Mouse (Mus musculus): ENCODE data around the gene Plcd3. TPM values are rescaled to one million over a fixed set of nuclear protein-coding genes. Genes with fewer than 3 reads are reported as not detected.
A peak's percentile ranks its signal among the peaks of the same experiment; 100 is the strongest.

The Plcd3 gene
- total and polyA plus RNA-seq, 2 experiments = 1.0 to 2.0 TPM

DNA sequence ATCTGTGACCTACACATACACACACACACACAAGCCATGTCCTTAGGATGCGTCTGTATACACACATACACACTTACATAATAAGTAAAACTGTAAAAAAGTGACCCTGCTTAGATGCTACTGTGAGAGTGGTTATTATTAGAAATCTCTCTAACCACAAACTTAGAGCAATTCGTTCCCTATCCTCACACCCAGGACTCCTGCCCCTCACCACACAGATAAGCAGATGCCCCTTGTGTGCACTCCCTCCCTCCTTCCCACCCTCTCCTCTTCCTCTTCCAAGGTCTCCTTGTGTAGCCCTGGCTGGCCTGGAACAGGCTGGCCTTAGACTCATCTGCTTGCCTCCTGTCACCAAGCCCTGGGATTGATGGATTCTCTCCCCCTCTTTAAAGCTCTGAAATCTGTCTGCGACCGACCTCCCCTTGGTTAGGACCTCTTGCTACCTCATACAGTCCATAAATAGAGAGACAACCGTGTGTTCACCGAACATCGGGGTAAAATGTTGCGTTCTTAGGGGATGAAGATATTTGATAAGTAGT, 34.6 kb upstream of the Plcd3 start:
- Histone ChIP-seq H3K4me3 (ENCODE audit: insufficient read depth, low read depth, low read length) (no peak overlapping the region), H3K27ac (replicated peaks; ENCODE audit: insufficient read depth, low read depth, low read length) (no peak overlapping the region), H3K27me3 (ENCODE audit: control insufficient read depth, insufficient read depth, low read length) (no peaks in the 10 kb centered on the region), H3K79me2 (ENCODE audit: control insufficient read depth, insufficient read depth, low read length) (peaks cover 9% of the 10 kb centered on the region; the same call in 1 of the 2 replicates), H3K9ac (ENCODE audit: low read depth, low read length) (no peak overlapping the region), H3K4me1 (ENCODE audit: control insufficient read depth, insufficient read depth, low read length) (peaks cover 9% of the 10 kb centered on the region), H3K36me3 (ENCODE audit: control insufficient read depth, insufficient read depth, low read length) (no peaks in the 10 kb centered on the region)
- TF ChIP-seq CTCF (IDR thresholded peaks at IDR 0.05; ENCODE audit: low read depth, low read length) = no peak
- no peak for TF ChIP-seq POLR2A (IDR thresholded peaks at IDR 0.05; ENCODE audit: extremely low read depth, insufficient read depth, low read length)
- no peak for DNase-seq (ENCODE audit: extremely low read depth, low read depth, low spot score)
- 92% methylated on average over 8 of the region's 8 CpGs for WGBS

DNA sequence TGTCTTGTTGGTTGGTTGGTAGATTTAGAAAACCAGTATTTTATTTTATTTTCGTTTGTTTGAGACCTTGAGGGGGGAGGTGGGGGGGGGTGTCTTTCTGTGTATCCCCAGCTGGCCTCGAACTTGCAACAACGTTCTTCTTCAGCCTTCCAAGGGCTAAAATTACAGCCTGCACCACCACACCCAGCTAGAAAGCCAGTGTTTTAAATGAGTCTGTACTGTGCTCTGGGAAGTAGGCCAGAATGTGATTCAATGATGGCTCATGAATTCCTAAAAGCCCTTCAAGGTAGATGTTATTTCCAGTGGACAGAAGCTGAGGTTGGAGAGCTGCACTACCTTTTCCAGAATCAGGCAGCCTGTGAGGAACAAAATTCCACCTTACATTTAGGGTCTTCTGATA, 32.8 kb upstream of the Plcd3 start:
- Histone ChIP-seq H3K79me2 (ENCODE audit: control insufficient read depth, insufficient read depth, low read length) (peaks cover 12% of the 10 kb centered on the region; the same call in 1 of the 2 replicates), H3K27me3 (ENCODE audit: control insufficient read depth, insufficient read depth, low read length) (no peaks in the 10 kb centered on the region), H3K27ac (replicated peaks; ENCODE audit: insufficient read depth, low read depth, low read length) (no peak overlapping the region), H3K4me3 (ENCODE audit: insufficient read depth, low read depth, low read length) (no peak overlapping the region), H3K4me1 (ENCODE audit: control insufficient read depth, insufficient read depth, low read length) (peaks cover 14% of the 10 kb centered on the region), H3K36me3 (ENCODE audit: control insufficient read depth, insufficient read depth, low read length) (no peaks in the 10 kb centered on the region), H3K9ac (ENCODE audit: low read depth, low read length) (no peak overlapping the region)
- no peak for DNase-seq (ENCODE audit: extremely low read depth, low read depth, low spot score)
- WGBS = 68% methylated on average over 3 of the region's 3 CpGs
- TF ChIP-seq CTCF (IDR thresholded peaks at IDR 0.05; ENCODE audit: low read depth, low read length) (no peak), POLR2A (IDR thresholded peaks at IDR 0.05; ENCODE audit: extremely low read depth, insufficient read depth, low read length) (no peak)

DNA sequence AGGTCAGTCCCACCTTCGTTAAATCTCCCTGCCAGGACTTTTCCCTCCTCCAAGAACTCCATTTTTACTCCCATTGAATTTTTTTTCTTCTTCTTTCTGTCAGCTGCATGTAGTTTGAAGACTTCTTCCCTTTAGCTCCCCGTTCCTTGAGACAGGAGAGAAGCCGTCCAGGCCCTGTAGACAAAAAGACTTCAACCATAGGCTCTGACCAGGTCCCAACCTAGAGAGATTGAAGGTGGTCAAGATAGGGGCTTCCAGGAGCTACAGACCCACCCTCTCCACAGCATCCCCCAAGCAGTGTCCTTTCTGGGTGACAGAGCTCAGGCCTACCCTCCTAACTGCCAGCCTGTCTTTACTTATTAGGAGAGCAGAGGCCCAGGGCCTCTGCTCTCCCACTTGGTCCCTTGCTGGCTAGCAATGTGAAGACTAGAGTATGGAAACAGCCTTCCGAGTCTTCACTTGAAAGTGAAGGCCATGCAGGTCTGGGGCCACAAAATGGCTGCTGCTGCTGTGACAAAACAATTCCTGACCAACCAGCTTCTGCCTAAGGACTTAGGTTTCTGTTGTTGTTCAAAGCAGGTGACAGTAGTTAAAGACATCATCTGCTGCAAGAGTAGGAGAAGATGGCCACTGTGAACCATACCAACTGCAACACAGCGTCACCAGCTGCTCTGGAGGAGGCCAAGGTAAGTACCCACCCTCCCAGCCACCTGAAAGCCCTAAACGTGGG, 32.2 kb upstream of the Plcd3 start:
- Histone ChIP-seq H3K79me2 (ENCODE audit: control insufficient read depth, insufficient read depth, low read length) (peaks cover 17% of the 10 kb centered on the region; the same call in 1 of the 2 replicates), H3K27ac (replicated peaks; ENCODE audit: insufficient read depth, low read depth, low read length) (peak overlapping the region; percentile 59), H3K4me3 (ENCODE audit: insufficient read depth, low read depth, low read length) (peak overlapping the region; percentile 30), H3K36me3 (ENCODE audit: control insufficient read depth, insufficient read depth, low read length) (no peaks in the 10 kb centered on the region), H3K27me3 (ENCODE audit: control insufficient read depth, insufficient read depth, low read length) (no peaks in the 10 kb centered on the region), H3K9ac (ENCODE audit: low read depth, low read length) (peak overlapping the region; percentile 59), H3K4me1 (ENCODE audit: control insufficient read depth, insufficient read depth, low read length) (peaks cover 14% of the 10 kb centered on the region)
- 70% methylated on average over 6 of the region's 6 CpGs for WGBS
- TF ChIP-seq CTCF (IDR thresholded peaks at IDR 0.05; ENCODE audit: low read depth, low read length) (no peak), POLR2A (IDR thresholded peaks at IDR 0.05; ENCODE audit: extremely low read depth, insufficient read depth, low read length) (no peak)
- DNase-seq (ENCODE audit: extremely low read depth, low read depth, low spot score) = no peak

DNA sequence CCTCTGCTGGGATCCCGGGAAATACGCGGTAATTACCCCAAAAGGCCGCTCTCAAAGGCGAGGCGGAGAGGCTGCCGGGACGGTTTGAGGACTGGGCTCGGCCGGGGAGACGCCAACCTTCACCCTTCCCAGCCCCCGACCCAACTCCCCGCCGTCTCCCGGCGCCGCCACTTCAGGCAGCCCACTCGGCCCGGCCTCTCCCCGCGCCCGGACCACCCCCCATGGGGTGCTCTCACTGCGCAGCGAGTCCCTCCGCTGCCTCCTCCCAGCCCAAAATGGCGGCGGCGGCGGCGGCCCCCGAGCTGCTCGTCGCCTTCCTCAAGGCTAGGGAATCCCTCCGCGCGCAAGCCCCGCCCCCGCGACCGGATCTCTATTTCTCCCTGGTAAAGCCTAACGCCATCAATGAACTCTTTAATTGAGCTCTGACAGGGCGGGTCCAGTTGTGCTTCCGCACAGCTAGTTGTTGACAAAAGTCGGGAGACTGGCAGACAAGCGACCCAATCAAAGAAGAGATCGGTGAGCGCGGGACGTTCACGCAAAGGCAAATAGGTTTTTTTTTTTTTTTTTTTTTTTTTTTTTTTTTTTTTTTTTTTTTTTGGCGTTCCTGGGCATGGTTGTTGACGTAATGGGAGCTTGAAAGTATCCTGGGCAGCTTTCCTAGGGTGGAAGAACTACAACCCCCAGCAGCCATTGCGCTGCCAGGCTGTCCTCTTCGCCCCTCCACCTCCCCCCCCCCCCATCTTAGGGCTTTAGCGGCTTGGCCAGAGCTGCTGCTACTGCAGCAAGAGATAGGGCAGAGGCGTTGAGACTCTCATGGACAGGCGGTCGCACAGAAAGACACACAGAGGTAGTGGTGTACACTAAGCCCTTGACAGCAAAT, 31.4 kb upstream of the Plcd3 start:
- H3K4me1 ChIP-seq (ENCODE audit: control insufficient read depth, insufficient read depth, low read length) = peaks cover 14% of the 10 kb centered on the region
- TF ChIP-seq POLR2A (IDR thresholded peaks at IDR 0.05; ENCODE audit: extremely low read depth, insufficient read depth, low read length) (peak; percentile 87; the same call in 1 of the 2 replicates), CTCF (IDR thresholded peaks at IDR 0.05; ENCODE audit: low read depth, low read length) (no peak)
- peak overlapping the region; percentile 96 for H3K27ac ChIP-seq (replicated peaks; ENCODE audit: insufficient read depth, low read depth, low read length)
- H3K36me3 ChIP-seq (ENCODE audit: control insufficient read depth, insufficient read depth, low read length) = no peaks in the 10 kb centered on the region
- no peaks in the 10 kb centered on the region for H3K27me3 ChIP-seq (ENCODE audit: control insufficient read depth, insufficient read depth, low read length)
- H3K4me3 ChIP-seq (ENCODE audit: insufficient read depth, low read depth, low read length) = peak overlapping the region; percentile 93
- peak overlapping the region; percentile 99 for H3K9ac ChIP-seq (ENCODE audit: low read depth, low read length)
- peak; percentile 99 for DNase-seq (ENCODE audit: extremely low read depth, low read depth, low spot score)
- H3K79me2 ChIP-seq (ENCODE audit: control insufficient read depth, insufficient read depth, low read length) = peaks cover 17% of the 10 kb centered on the region; the same call in 1 of the 2 replicates
- WGBS = under 1% methylated on average over 54 of the region's 58 CpGs

DNA sequence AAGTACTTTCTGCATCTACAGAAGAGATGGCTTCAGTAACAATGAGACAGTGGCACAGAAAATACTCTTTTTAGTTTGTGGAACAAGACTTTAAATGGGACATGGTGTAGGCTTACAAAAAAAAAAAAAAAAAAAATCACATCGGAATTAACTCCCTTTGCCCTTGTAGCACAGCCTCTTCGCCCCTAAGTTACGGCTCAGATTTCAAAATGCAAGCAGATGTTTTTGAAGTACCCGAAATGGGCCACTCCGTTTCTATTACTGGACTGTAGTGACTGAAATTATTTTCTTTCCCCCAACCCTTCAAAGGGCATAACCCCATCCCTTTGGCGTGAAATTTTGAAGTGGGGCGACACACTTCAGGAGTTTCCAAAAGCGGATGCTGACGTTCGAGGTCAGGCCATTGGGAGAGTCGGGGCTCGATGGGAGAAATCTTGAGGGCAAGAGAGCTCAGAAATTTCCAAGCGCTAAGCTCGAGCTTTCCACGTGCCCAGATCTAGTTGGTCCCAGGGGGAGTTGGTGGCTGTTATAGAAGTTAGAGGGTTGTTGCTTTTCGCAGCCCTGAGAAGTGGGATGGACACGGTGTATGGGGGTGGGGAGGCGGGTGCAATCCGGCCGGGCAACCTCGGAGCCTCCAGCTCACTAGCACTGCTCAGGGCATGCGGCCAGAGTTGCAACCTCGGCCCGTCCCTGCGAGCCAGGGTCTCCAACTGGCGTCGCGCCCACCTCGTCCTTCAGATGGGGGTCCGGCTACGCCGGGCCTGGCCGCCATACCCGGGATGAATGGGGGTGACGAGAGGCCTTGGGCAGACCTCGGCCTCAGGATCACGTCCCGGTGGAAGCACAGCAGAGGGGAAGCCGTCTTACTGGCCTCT, 30.5 kb upstream of the Plcd3 start, which contains the start of gene Hexim2:
Gene Hexim2 (plus strand): TSS at position 729 of the 875 bp plus-strand sequence.
- TF ChIP-seq POLR2A (IDR thresholded peaks at IDR 0.05; ENCODE audit: extremely low read depth, insufficient read depth, low read length) = no peak
- no peak for TF ChIP-seq CTCF (IDR thresholded peaks at IDR 0.05; ENCODE audit: low read depth, low read length)
- no peak for DNase-seq (ENCODE audit: extremely low read depth, low read depth, low spot score)
- Histone ChIP-seq H3K4me3 (ENCODE audit: insufficient read depth, low read depth, low read length) (peak within 1 kb of the TSS; percentile 93), H3K4me1 (ENCODE audit: control insufficient read depth, insufficient read depth, low read length) (peaks cover 14% of the 10 kb centered on the region), H3K27me3 (ENCODE audit: control insufficient read depth, insufficient read depth, low read length) (no peaks in the 10 kb centered on the region), H3K9ac (ENCODE audit: low read depth, low read length) (peak within 1 kb of the TSS; percentile 99), H3K27ac (replicated peaks; ENCODE audit: insufficient read depth, low read depth, low read length) (peak within 1 kb of the TSS; percentile 96), H3K79me2 (ENCODE audit: control insufficient read depth, insufficient read depth, low read length) (peaks cover 17% of the 10 kb centered on the region; the same call in 1 of the 2 replicates), H3K36me3 (ENCODE audit: control insufficient read depth, insufficient read depth, low read length) (no peaks in the 10 kb centered on the region)
- WGBS = under 1% methylated on average over 39 of the region's 39 CpGs
